Mouse (Mus musculus): ENCODE measurements around the gene Naxe.
A peak's percentile ranks its signal among the peaks of the same experiment; 100 is the strongest.

The Naxe gene

GRCm38 (mm10) chr3:88057902-88058696 lies at the start of gene Naxe:
Naxe (minus strand) TSS chr3:88058495.
- peak; percentile 64 to 76 for DNase-seq (ENCODE audit: low spot score in 2 of 2)

- no peak for DNase-seq (ENCODE audit: low spot score in 2 of 2)
Observed at GRCm38 (mm10) chr3:88106126-88106525, 47.8 kb upstream of the Naxe start.

- DNase-seq (ENCODE audit: low spot score in 2 of 2), result no peak
Observed at GRCm38 (mm10) chr3:88102611-88103010, 44.3 kb upstream of the Naxe start.

- no peak for DNase-seq (ENCODE audit: low spot score in 2 of 2)
Observed at GRCm38 (mm10) chr3:88102196-88102595, 43.9 kb upstream of the Naxe start.

GRCm38 (mm10) chr3:88101736-88102135 lies 43.4 kb upstream of the Naxe start:
- DNase-seq (ENCODE audit: low spot score in 2 of 2), result no peak

- DNase-seq (ENCODE audit: low spot score in 2 of 2), result no peak
Observed at GRCm38 (mm10) chr3:88100251-88100650, 42.0 kb upstream of the Naxe start.

GRCm38 (mm10) chr3:88097666-88098065 lies 39.4 kb upstream of the Naxe start:
- no peak for DNase-seq (ENCODE audit: low spot score in 2 of 2)

GRCm38 (mm10) chr3:88094126-88094525 lies 35.8 kb upstream of the Naxe start:
- DNase-seq (ENCODE audit: low spot score in 2 of 2), result no peak

- no peak for DNase-seq (ENCODE audit: low spot score in 2 of 2)
Observed at GRCm38 (mm10) chr3:88090616-88091015, 32.3 kb upstream of the Naxe start.

- no peak for DNase-seq (ENCODE audit: low spot score in 2 of 2)
Observed at GRCm38 (mm10) chr3:88090106-88090505, 31.8 kb upstream of the Naxe start.

GRCm38 (mm10) chr3:88087688-88088087 lies 29.4 kb upstream of the Naxe start:
- DNase-seq (ENCODE audit: low spot score in 2 of 2), result no peak

GRCm38 (mm10) chr3:88085459-88085858 lies 27.2 kb upstream of the Naxe start:
- DNase-seq (ENCODE audit: low spot score in 2 of 2), result no peak

GRCm38 (mm10) chr3:88084001-88084400 lies 25.7 kb upstream of the Naxe start:
- DNase-seq (ENCODE audit: low spot score in 2 of 2), result no peak

- no peak for DNase-seq (ENCODE audit: low spot score in 2 of 2)
Observed at GRCm38 (mm10) chr3:88082663-88083062, 24.4 kb upstream of the Naxe start.

- no peak for DNase-seq (ENCODE audit: low spot score in 2 of 2)
Observed at GRCm38 (mm10) chr3:88082224-88082618, 23.9 kb upstream of the Naxe start.

- DNase-seq (ENCODE audit: low spot score in 2 of 2), result peak; percentile 76 to 77
Observed at GRCm38 (mm10) chr3:88081345-88082223, 23.3 kb upstream of the Naxe start, which contains the start of gene Iqgap3. Iqgap3 (plus strand) TSS chr3:88081971.

GRCm38 (mm10) chr3:88078204-88078603 lies 19.9 kb upstream of the Naxe start, which contains the start of gene Ttc24:
Ttc24 (minus strand) TSS chr3:88078304.
- DNase-seq (ENCODE audit: low spot score in 2 of 2), result no peak

- no peak for DNase-seq (ENCODE audit: low spot score in 2 of 2)
Observed at GRCm38 (mm10) chr3:88077441-88077840, 19.1 kb upstream of the Naxe start.

- no peak for DNase-seq (ENCODE audit: low spot score in 2 of 2)
Observed at GRCm38 (mm10) chr3:88074766-88075165, 16.5 kb upstream of the Naxe start.

- DNase-seq (ENCODE audit: low spot score in 2 of 2), result no peak
Observed at GRCm38 (mm10) chr3:88074351-88074750, 16.1 kb upstream of the Naxe start.

GRCm38 (mm10) chr3:88073631-88074030 lies 15.3 kb upstream of the Naxe start:
- no peak for DNase-seq (ENCODE audit: low spot score in 2 of 2)

- peak; percentile 76 to 91 for DNase-seq (ENCODE audit: low spot score in 2 of 2)
Observed at GRCm38 (mm10) chr3:88071783-88072182, 13.5 kb upstream of the Naxe start.

- no peak for DNase-seq (ENCODE audit: low spot score in 2 of 2)
Observed at GRCm38 (mm10) chr3:88068386-88068785, 10.1 kb upstream of the Naxe start.

Measured in frontal cortex, postnatal 14 days (tissue).